Comparison of ENCODE assay signal across 15 mouse cellular contexts in the genomic region with DNA sequence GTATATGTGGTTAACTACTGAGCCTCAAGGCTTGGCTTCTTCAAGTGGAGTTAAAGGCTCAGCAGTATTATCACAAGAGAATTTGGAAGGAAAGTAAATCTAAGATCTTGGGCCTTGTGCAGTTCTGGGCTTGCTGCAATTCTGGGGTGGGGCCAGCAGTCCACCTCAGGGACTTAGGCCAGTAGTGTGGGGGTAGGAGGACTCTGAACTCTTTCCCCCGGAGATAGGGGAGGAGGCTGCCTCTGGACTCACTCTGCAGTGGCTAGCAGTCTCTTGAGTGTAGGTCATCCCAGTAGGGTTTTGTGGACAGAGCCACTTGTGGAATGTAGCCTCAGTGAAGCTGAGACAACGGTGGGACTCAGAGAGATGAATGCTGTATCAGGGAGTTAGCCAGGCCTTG. TPM values are rescaled to one million over a fixed set of nuclear protein-coding genes. Genes with fewer than 3 reads are reported as not detected.
"Had no signal": no experiment of that assay in that cellular context is flagged by ENCODE, and none has a peak within 500 bp of the region (broad histone marks: within the 10 kb centered on the region; RNA-seq: fewer than 3 reads in every experiment).

No protein-coding gene starts in this region.

- H3K4me2 ChIP-seq: hindbrain, embryonic 14.5 days; intestine, embryonic 15.5 days; midbrain, embryonic 13.5 days had no signal

- ATAC-seq: intestine, embryonic 15.5 days; lung, postnatal 0 days; midbrain, embryonic 13.5 days had no signal

- H3K27ac ChIP-seq: hindbrain, embryonic 14.5 days; intestine, embryonic 15.5 days; layer of hippocampus, adult 2 months; limb, embryonic 10.5 days; midbrain, embryonic 13.5 days had no signal

- DNase-seq: lung, adult 2 months; lung, postnatal 36 days; right cerebral cortex, adult 18-20 months; right cerebral cortex, postnatal 25 days; thymus, adult 18-20 months; thymus, postnatal 14 days had no signal

- H3K9ac ChIP-seq: hindbrain, embryonic 14.5 days; intestine, embryonic 15.5 days; midbrain, embryonic 13.5 days had no signal

- H3K9me3 ChIP-seq: intestine, embryonic 15.5 days; limb, embryonic 10.5 days; midbrain, embryonic 13.5 days had no signal

- H3K4me3 ChIP-seq: intestine, embryonic 15.5 days; layer of hippocampus, adult 2 months; limb, embryonic 10.5 days; midbrain, embryonic 13.5 days had no signal

- H3K27me3 ChIP-seq: intestine, embryonic 15.5 days; midbrain, embryonic 13.5 days had no signal

RNA-seq across cellular contexts. Expression of a gene that starts 19.7 kb away (rescaled TPM):
- polyA plus RNA-seq: hindbrain, embryonic 14.5 days; intestine, embryonic 15.5 days; limb, embryonic 10.5 days; lung, adult 2 months; lung, postnatal 0 days; midbrain, embryonic 13.5 days; midbrain, postnatal 0 days; small intestine, adult 2 months; stomach, embryonic 14.5 days had no signal

RNA-seq across cellular contexts. Expression of a gene that starts 33.8 kb away (rescaled TPM):
- polyA plus RNA-seq: lung, adult 2 months; midbrain, postnatal 0 days; small intestine, adult 2 months had no signal
